Mouse (Mus musculus): ENCODE data around the gene Hcn4.

GRCm38 (mm10) chr9:58879836-58880235 is 56.6 kb downstream of the Hcn4 start:
- TF ChIP-seq POLR2A (IDR thresholded peaks at IDR 0.05; ENCODE audit: borderline replicate concordance, extremely low read depth, insufficient read depth, insufficient read length, poor library complexity, severe bottlenecking) (no peak), CTCF (IDR thresholded peaks at IDR 0.05; ENCODE audit: borderline replicate concordance, extremely low read depth, insufficient read depth, insufficient read length) (no peak)

Data from brain, embryonic 14.5 days (tissue).